Mouse (Mus musculus) embryonic facial prominence, embryonic 12.5 days (tissue): Measurements from ENCODE around the gene Slc45a2. TPM values are rescaled to one million over a fixed set of nuclear protein-coding genes. Genes with fewer than 3 reads are reported as not detected.

ENCODE experiments used
- ATAC-seq: fragments of 200-750 bp; cut with Nextera tagmentation; 2 replicates; pipeline ENCODE4 v1.8.0; 2017; ENCODE audit not compliant: insufficient number of reproducible peaks, insufficient read depth, low FRiP score, low TSS enrichment
- H3K27ac ChIP-seq: fragments of 300-500 bp; sonication (generic); 2 replicates; pipeline ENCODE4 v1.5.1; 2016; ENCODE audit warnings: mild to moderate bottlenecking
- H3K27me3 ChIP-seq: fragments of 300-500 bp; sonication (generic); 2 replicates; pipeline ENCODE4 v1.6.1; 2016; ENCODE audit warnings: mild to moderate bottlenecking, moderate library complexity
- H3K36me3 ChIP-seq: fragments of 300-500 bp; sonication (generic); 2 replicates; pipeline ENCODE4 v1.6.1; 2016; ENCODE audit warnings: mild to moderate bottlenecking
- H3K4me1 ChIP-seq: fragments of 300-500 bp; sonication (generic); 2 replicates; pipeline ENCODE4 v1.6.1; 2016
- H3K4me2 ChIP-seq: fragments of 300-500 bp; sonication (generic); replicated peaks from 2 replicates; pipeline ENCODE4 v1.6.1; 2016; ENCODE audit warnings: mild to moderate bottlenecking, moderate library complexity
- H3K4me3 ChIP-seq: fragments of 300-500 bp; sonication (generic); 2 replicates; pipeline ENCODE4 v1.5.1; 2016; ENCODE audit warnings: mild to moderate bottlenecking
- H3K9ac ChIP-seq: fragments of 300-500 bp; sonication (generic); 2 replicates; pipeline ENCODE4 v1.6.1; 2016; ENCODE audit warnings: mild to moderate bottlenecking, moderate library complexity
- H3K9me3 ChIP-seq: fragments of 300-500 bp; sonication (generic); 2 replicates; pipeline ENCODE4 v1.6.1; 2016; ENCODE audit warnings: mild to moderate bottlenecking, moderate library complexity
- WGBS: fragments of 180-500 bp; shearing (Covaris S2); methylation state at CpG from one replicate; pipeline ENCODE4 v1.1.7; 2016; 5-methylcytosine and 5-hydroxymethylcytosine counted together
- polyA plus RNA-seq: library from polyadenylated mRNA; unstranded; fragments of >200 nt; fragmentation: Nextera tagmentation; extraction: Ambion mirVana; gene quantifications from 2 replicates; pipeline ENCODE4 v1.2.1, GENCODE M21; 2016

Gene Slc45a2
- polyA plus RNA-seq, 1 experiment from 2014 or later = 1.3 TPM

- H3K27me3 ChIP-seq = no peaks in the 10 kb centered on the region
- no peak overlapping the region for H3K4me2 ChIP-seq
- H3K9me3 ChIP-seq = no peaks in the 10 kb centered on the region
- no peak overlapping the region for H3K9ac ChIP-seq
- H3K27ac ChIP-seq = no peak overlapping the region
- 20% methylated on average over 5 of the region's 5 CpGs for WGBS
- H3K36me3 ChIP-seq = no peaks in the 10 kb centered on the region
- H3K4me3 ChIP-seq = no peak overlapping the region
- no peaks in the 10 kb centered on the region for H3K4me1 ChIP-seq
- ATAC-seq = no peak
Measured at GRCm38 (mm10) chr15:11008756-11009155, 8.2 kb downstream of the Slc45a2 start.

- no peak overlapping the region for H3K9ac ChIP-seq
- H3K27me3 ChIP-seq = no peaks in the 10 kb centered on the region
- H3K36me3 ChIP-seq = no peaks in the 10 kb centered on the region
- 89% methylated on average over 11 of the region's 11 CpGs for WGBS
- no peak overlapping the region for H3K4me2 ChIP-seq
- no peak for ATAC-seq
- no peaks in the 10 kb centered on the region for H3K4me1 ChIP-seq
- H3K9me3 ChIP-seq = no peaks in the 10 kb centered on the region
- no peak overlapping the region for H3K4me3 ChIP-seq
- H3K27ac ChIP-seq = no peak overlapping the region
Measured at GRCm38 (mm10) chr15:11010976-11011548, 10.5 kb downstream of the Slc45a2 start.

- Histone ChIP-seq H3K9ac (no peak overlapping the region), H3K9me3 (no peaks in the 10 kb centered on the region), H3K4me1 (no peaks in the 10 kb centered on the region), H3K4me2 (no peak overlapping the region), H3K4me3 (no peak overlapping the region), H3K27ac (no peak overlapping the region), H3K27me3 (no peaks in the 10 kb centered on the region), H3K36me3 (no peaks in the 10 kb centered on the region)
- 38% methylated on average over 2 of the region's 2 CpGs for WGBS
- ATAC-seq = no peak
Measured at GRCm38 (mm10) chr15:11014931-11015330, 14.4 kb downstream of the Slc45a2 start.

GRCm38 (mm10) chr15:11026801-11027561 lies 26.5 kb downstream of the Slc45a2 start:
- H3K36me3 ChIP-seq = no peaks in the 10 kb centered on the region
- H3K27me3 ChIP-seq = no peaks in the 10 kb centered on the region
- H3K27ac ChIP-seq = no peak overlapping the region
- no peak overlapping the region for H3K4me3 ChIP-seq
- no peak for ATAC-seq
- H3K4me2 ChIP-seq = no peak overlapping the region
- H3K9ac ChIP-seq = no peak overlapping the region
- H3K4me1 ChIP-seq = no peaks in the 10 kb centered on the region
- WGBS = 79% methylated on average over 4 of the region's 4 CpGs
- H3K9me3 ChIP-seq = no peaks in the 10 kb centered on the region

- no peak overlapping the region for H3K4me2 ChIP-seq
- no peaks in the 10 kb centered on the region for H3K4me1 ChIP-seq
- no peaks in the 10 kb centered on the region for H3K36me3 ChIP-seq
- H3K27ac ChIP-seq = no peak overlapping the region
- H3K4me3 ChIP-seq = no peak overlapping the region
- no peak for ATAC-seq
- WGBS = 68% methylated on average over 3 of the region's 3 CpGs
- H3K9me3 ChIP-seq = no peaks in the 10 kb centered on the region
- H3K27me3 ChIP-seq = peaks cover 20% of the 10 kb centered on the region
- H3K9ac ChIP-seq = no peak overlapping the region
Measured at GRCm38 (mm10) chr15:11030188-11030587, 29.7 kb downstream of the Slc45a2 start.

GRCm38 (mm10) chr15:11035947-11036474 lies 35.5 kb downstream of the Slc45a2 start:
- H3K4me1 ChIP-seq = peaks cover 19% of the 10 kb centered on the region
- no peaks in the 10 kb centered on the region for H3K9me3 ChIP-seq
- peak overlapping the region; percentile 53 for H3K4me2 ChIP-seq
- peak overlapping the region; percentile 32 for H3K4me3 ChIP-seq
- no peak overlapping the region for H3K9ac ChIP-seq
- 4% methylated on average over 34 of the region's 34 CpGs for WGBS
- H3K36me3 ChIP-seq = no peaks in the 10 kb centered on the region
- H3K27ac ChIP-seq = no peak overlapping the region
- peaks cover 52% of the 10 kb centered on the region for H3K27me3 ChIP-seq
- ATAC-seq = no peak

- peaks cover 19% of the 10 kb centered on the region for H3K4me1 ChIP-seq
- peaks cover 52% of the 10 kb centered on the region for H3K27me3 ChIP-seq
- no peak overlapping the region for H3K27ac ChIP-seq
- WGBS = 3% methylated on average over 49 of the region's 49 CpGs
- H3K36me3 ChIP-seq = no peaks in the 10 kb centered on the region
- H3K9me3 ChIP-seq = no peaks in the 10 kb centered on the region
- H3K9ac ChIP-seq = 0 out of 2 replicates have a peak overlapping the region, but pooled peaks have one; percentile 10
- no peak for ATAC-seq
- peak overlapping the region; percentile 32 for H3K4me3 ChIP-seq
- peak overlapping the region; percentile 53 for H3K4me2 ChIP-seq
Measured at GRCm38 (mm10) chr15:11036535-11037375, 36.2 kb downstream of the Slc45a2 start.

GRCm38 (mm10) chr15:11037376-11037695 lies 36.8 kb downstream of the Slc45a2 start:
- peaks cover 52% of the 10 kb centered on the region for H3K27me3 ChIP-seq

GRCm38 (mm10) chr15:11037711-11038110 lies 37.2 kb downstream of the Slc45a2 start, which contains the start of gene Rxfp3:
Rxfp3 (minus strand) TSS chr15:11037991.
- Histone ChIP-seq H3K27me3 (peaks cover 52% of the 10 kb centered on the region), H3K27ac (no peak within 1 kb of the TSS), H3K36me3 (no peaks in the 10 kb centered on the region), H3K9me3 (no peaks in the 10 kb centered on the region), H3K4me2 (peak within 1 kb of the TSS; percentile 53), H3K9ac (peak within 1 kb of the TSS; percentile 10; the same call in 1 of the 2 replicates), H3K4me1 (peaks cover 19% of the 10 kb centered on the region), H3K4me3 (peak within 1 kb of the TSS; percentile 32)
- 3% methylated on average over 16 of the region's 16 CpGs for WGBS
- ATAC-seq = no peak

More at GRCm38 (mm10) chr15:11037376-11037695, 36.8 kb downstream of the Slc45a2 start:
- H3K4me1 ChIP-seq = peaks cover 19% of the 10 kb centered on the region
- peak overlapping the region; percentile 10; the same call in 1 of the 2 replicates for H3K9ac ChIP-seq
- peak overlapping the region; percentile 32 for H3K4me3 ChIP-seq
- H3K9me3 ChIP-seq = no peaks in the 10 kb centered on the region
- no peaks in the 10 kb centered on the region for H3K36me3 ChIP-seq
- no peak for ATAC-seq
- H3K27ac ChIP-seq = no peak overlapping the region
- 3% methylated on average over 8 of the region's 8 CpGs for WGBS
- peak overlapping the region; percentile 53 for H3K4me2 ChIP-seq

GRCm38 (mm10) chr15:11038476-11038875 lies 38.0 kb downstream of the Slc45a2 start:
- no peak overlapping the region for H3K4me2 ChIP-seq

GRCm38 (mm10) chr15:11040067-11040466 lies 39.5 kb downstream of the Slc45a2 start:
- Histone ChIP-seq H3K4me1 (peaks cover 19% of the 10 kb centered on the region), H3K9ac (no peak overlapping the region), H3K27ac (no peak overlapping the region), H3K4me2 (no peak overlapping the region), H3K4me3 (no peak overlapping the region), H3K9me3 (no peaks in the 10 kb centered on the region), H3K36me3 (no peaks in the 10 kb centered on the region), H3K27me3 (peaks cover 33% of the 10 kb centered on the region)
- WGBS = 52% methylated on average over 5 of the region's 5 CpGs
- ATAC-seq = no peak

More at GRCm38 (mm10) chr15:11038476-11038875, 38.0 kb downstream of the Slc45a2 start:
- Histone ChIP-seq H3K36me3 (no peaks in the 10 kb centered on the region), H3K4me3 (no peak overlapping the region), H3K4me1 (peaks cover 19% of the 10 kb centered on the region), H3K27me3 (peaks cover 47% of the 10 kb centered on the region), H3K9me3 (no peaks in the 10 kb centered on the region), H3K9ac (no peak overlapping the region), H3K27ac (no peak overlapping the region)
- ATAC-seq = no peak
- WGBS = 2% methylated on average over 12 of the region's 12 CpGs
